Mouse (Mus musculus): ENCODE data around the gene Dcaf5.

Dcaf5 gene

DNA sequence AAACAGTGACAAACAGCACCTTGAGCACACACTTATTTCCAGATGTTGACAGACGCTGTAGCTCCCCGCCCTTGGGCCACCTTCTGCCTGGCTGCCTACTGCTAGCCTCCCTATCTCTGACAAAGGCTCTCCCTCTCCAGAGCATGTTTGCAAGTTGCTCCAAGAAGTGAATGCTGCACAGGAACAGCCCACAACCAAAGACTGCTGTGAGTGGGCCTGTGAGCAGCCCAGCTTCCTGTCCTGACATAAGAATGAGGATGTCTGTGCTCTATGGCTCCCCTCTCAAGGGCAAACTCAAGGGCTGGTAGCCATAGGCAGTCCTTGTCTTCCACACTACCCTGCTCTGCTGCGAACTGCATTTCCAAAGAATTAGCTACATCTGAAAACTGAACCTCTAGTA lies 71.1 kb downstream of the Dcaf5 start:
- in situ Hi-C loops (cut with MboI; ENCODE audit: unreplicated experiment in 2 of 2), result no loop called here

- in situ Hi-C loops (cut with MboI; ENCODE audit: unreplicated experiment in 2 of 2), result no loop called here
Observed at GRCm38 (mm10) chr12:80361655-80362054, 74.7 kb downstream of the Dcaf5 start.

DNA sequence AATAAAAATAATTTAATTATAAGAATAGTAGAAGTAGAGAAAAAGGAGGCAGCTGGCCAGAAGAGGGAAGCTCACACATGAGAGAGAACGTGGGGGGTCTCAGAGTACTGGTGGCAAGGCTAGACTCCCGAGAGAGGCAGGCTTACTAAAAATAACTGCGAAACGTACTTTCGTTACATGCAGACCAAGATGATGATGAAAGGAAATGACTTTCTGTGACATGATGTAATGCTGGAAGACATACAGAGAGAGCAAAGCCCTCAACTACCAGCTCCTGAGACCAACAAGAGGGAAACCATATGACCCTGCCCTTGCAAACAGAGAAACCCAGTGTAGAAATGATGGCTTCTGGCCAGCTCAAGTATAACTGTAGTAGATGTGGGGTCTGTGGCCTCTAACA lies 76.1 kb downstream of the Dcaf5 start:
- in situ Hi-C loops (cut with MboI; ENCODE audit: unreplicated experiment in 2 of 2), result no loop called here

- in situ Hi-C loops (cut with MboI; ENCODE audit: unreplicated experiment in 2 of 2), result loop anchor here in 1 of 2 experiments (5.0 kb wide), 1 partner anchor 73 kb away; no protein-coding TSS in a partner anchor
Observed at GRCm38 (mm10) chr12:80344777-80345231, 91.6 kb downstream of the Dcaf5 start.

DNA sequence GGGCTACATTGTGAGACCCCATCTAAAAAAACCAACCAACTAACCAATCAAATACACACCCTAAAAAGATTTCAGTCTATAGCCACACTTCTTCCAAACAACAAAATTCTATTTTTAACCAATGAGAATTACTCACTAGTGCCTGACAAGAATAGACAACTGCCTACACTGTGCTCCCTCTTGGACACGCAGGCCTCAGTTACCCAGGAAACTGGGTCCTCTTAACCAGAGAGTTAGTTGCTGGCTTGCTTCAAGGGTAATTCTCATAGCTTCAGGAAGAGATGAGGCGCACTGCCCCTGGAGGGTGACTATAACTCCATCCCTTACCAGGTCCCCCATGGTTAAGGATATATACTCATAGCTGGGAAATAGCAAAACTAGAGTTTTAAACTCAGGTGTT lies 95.5 kb downstream of the Dcaf5 start:
- in situ Hi-C loops (cut with MboI; ENCODE audit: unreplicated experiment in 2 of 2), result no loop called here

- in situ Hi-C loops (cut with MboI; ENCODE audit: unreplicated experiment in 2 of 2), result no loop called here
Observed at GRCm38 (mm10) chr12:80334162-80334561, 102.2 kb downstream of the Dcaf5 start.

- in situ Hi-C loops (cut with MboI; ENCODE audit: unreplicated experiment in 2 of 2), result no loop called here
Observed at GRCm38 (mm10) chr12:80331634-80332033, 104.8 kb downstream of the Dcaf5 start.

- in situ Hi-C loops (cut with MboI; ENCODE audit: unreplicated experiment in 2 of 2), result no loop called here
Observed at GRCm38 (mm10) chr12:80330819-80331218, 105.6 kb downstream of the Dcaf5 start.

- in situ Hi-C loops (cut with MboI; ENCODE audit: unreplicated experiment in 2 of 2), result no loop called here
Observed at GRCm38 (mm10) chr12:80329641-80330040, 106.8 kb downstream of the Dcaf5 start.

- in situ Hi-C loops (cut with MboI; ENCODE audit: unreplicated experiment in 2 of 2), result no loop called here
Observed at GRCm38 (mm10) chr12:80326047-80326446, 110.4 kb downstream of the Dcaf5 start.

DNA sequence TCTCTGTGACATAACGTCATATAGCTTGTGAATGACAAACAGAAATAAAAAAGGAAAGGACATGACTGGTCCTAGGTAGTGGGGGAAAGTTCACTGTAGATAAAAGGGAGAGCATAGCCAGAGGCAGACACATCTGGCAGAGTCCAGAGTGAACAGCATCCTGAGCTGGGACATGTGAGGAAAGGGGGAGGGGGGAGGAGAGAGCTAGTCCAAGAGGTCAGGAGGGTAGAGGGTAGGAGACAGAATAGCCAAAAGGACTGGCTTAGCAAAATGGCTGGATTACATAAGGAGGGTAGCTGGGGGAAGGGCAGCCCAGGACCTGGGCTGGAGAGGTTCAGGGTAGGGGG lies 111.6 kb downstream of the Dcaf5 start:
- in situ Hi-C loops (cut with MboI; ENCODE audit: unreplicated experiment in 2 of 2), result no loop called here

DNA sequence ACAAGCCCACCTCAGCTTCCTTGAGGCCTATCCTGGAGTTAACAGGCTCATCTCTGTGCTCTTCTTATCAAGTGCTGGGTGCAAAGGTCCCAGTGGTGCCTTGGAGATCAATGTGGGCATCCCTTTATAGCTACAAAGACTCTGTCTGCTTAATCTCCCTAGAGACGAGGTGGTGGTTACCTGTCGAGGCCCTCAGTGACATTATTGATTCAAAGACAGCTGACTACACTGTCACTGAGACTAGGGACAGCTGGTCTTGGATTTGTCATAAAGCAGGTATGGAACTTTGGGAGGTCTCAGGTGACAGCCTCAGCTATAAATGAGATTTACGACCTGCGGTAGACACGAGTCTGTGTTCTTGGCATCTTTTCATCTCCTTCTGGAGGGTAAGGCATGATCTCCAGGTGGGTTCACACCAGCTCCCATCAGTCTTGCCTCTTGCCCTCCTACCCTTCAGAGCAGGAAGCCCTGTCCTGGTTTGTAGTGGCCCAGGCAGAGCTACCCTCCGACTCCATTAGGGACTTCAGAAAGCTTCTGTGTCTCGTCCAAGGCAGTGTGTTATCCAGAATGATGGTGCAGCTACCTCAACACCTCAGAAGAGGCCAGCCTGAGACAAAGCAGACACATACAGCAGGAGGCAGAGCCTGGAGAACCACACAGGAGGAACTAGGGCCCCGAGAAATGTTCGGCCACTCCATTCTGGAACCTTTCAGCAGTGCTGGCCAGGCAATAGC lies 112.2 kb downstream of the Dcaf5 start:
- in situ Hi-C loops (cut with MboI; ENCODE audit: unreplicated experiment in 2 of 2), result no loop called here

GRCm38 (mm10) chr12:80323371-80324050 lies 112.9 kb downstream of the Dcaf5 start:
- in situ Hi-C loops (cut with MboI; ENCODE audit: unreplicated experiment in 2 of 2), result no loop called here

GRCm38 (mm10) chr12:80322494-80322893 lies 113.9 kb downstream of the Dcaf5 start:
- in situ Hi-C loops (cut with MboI; ENCODE audit: unreplicated experiment in 2 of 2), result no loop called here

- in situ Hi-C loops (cut with MboI; ENCODE audit: unreplicated experiment in 2 of 2), result no loop called here
Observed at GRCm38 (mm10) chr12:80319062-80319461, 117.3 kb downstream of the Dcaf5 start.

GRCm38 (mm10) chr12:80315321-80315720 lies 121.1 kb downstream of the Dcaf5 start:
- in situ Hi-C loops (cut with MboI; ENCODE audit: unreplicated experiment in 2 of 2), result no loop called here

GRCm38 (mm10) chr12:80311959-80312669 lies 124.3 kb downstream of the Dcaf5 start:
- in situ Hi-C loops (cut with MboI; ENCODE audit: unreplicated experiment in 2 of 2), result no loop called here

DNA sequence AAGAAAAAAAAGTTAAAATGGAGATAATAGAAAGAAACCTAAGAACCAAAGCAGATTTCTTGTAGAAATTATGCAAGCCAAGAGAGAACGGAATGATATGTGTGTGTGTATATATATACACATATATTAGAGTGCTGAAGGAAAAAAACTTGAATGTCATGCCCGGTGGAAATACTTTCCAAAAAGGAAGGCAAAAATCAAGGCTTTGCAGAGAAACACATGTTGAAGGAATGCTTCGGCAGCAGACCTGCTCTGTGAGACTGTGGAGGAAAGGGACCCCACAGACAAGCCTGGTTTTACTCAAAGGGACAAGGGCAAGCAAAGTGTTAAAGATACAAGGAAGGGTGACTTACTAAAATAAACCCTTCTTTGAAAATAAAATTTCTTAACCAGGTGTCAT lies 128.8 kb downstream of the Dcaf5 start:
- in situ Hi-C loops (cut with MboI; ENCODE audit: unreplicated experiment in 2 of 2), result no loop called here

GRCm38 (mm10) chr12:80304518-80304917 lies 131.9 kb downstream of the Dcaf5 start:
- in situ Hi-C loops (cut with MboI; ENCODE audit: unreplicated experiment in 2 of 2), result no loop called here

DNA sequence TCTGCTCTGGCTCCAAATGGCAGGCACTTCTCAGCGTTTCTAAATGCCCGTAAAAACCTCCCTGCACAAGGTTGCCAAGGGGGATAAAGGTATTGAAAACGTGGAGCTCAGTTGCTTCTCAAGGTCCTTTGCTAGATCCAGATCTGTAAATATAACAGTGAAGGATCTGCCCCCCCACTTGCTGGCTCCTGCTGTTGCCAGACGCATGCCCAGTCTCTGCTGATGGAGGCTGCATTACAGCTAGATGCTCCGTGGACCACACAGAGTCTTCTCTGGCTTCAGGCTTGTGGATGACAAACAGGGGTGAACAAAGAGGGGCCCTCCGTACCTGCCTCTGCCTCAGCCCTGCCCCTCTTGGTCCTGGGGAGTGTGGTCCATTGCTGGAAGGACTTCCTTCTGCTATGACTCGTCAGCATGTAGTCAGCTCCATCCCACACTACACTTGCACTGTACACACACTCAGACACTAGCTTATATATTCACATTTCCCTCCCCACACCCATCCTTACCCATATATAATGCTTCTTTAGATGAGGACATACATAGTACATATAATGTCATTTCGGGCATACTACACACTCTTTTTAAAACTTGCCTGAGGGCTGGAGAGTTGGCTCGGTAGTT lies 135.5 kb downstream of the Dcaf5 start:
- in situ Hi-C loops (cut with MboI; ENCODE audit: unreplicated experiment in 2 of 2), result no loop called here

- in situ Hi-C loops (cut with MboI; ENCODE audit: unreplicated experiment in 2 of 2), result no loop called here
Observed at GRCm38 (mm10) chr12:80298714-80299113, 137.7 kb downstream of the Dcaf5 start.

All from v-Abl transformed pro-B cells (cell line).